Mouse (Mus musculus) embryo, embryonic 11 days (tissue): ENCODE results near the gene Vmn1r34.
"Not testable (repeated sequence)": the region's sequence is repeated elsewhere in the genome, so short reads cannot be mapped to it uniquely, and the experiment has no call there.

ENCODE experiments used
- DNase-seq: peaks from one replicate; pipeline ENCODE4 v3.0.0-alpha.2; 2015

Vmn1r34 gene

GRCm38 (mm10) chr6:66643779-66644178 is at the start of gene Vmn1r34:
TSS of gene Vmn1r34 (minus strand) at chr6:66643879.
- DNase-seq: no peak

GRCm38 (mm10) chr6:66685806-66686205 is 42.1 kb upstream of the Vmn1r34 start, which contains the start of gene Vmn1r35:
TSS of gene Vmn1r35 (minus strand) at chr6:66685906.
- no peak for DNase-seq

DNA sequence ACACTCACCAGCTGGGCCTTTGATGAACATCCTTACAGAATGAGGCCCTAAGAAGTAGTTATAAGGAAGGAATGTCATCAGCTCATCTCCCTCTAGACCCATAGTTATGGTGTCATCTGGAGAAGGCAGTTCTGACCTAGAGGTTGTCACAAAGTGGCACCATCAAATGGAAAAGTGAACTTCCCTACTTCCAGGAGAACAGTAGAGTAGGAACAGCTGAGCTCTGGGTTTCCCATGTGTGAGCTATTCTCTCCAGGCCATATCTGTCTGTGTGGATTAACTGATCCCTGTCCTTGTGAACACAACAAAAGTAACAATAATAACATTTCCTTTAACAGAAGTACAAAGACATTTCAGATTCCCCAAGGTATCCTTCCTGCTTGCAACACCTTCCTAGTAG is 25.5 kb downstream of the Vmn1r34 start, which contains the start of gene Vmn1r33:
Gene Vmn1r33 (minus strand): TSS at position 101 of the 400 bp plus-strand sequence.
- DNase-seq: not testable (repeated sequence)

DNA sequence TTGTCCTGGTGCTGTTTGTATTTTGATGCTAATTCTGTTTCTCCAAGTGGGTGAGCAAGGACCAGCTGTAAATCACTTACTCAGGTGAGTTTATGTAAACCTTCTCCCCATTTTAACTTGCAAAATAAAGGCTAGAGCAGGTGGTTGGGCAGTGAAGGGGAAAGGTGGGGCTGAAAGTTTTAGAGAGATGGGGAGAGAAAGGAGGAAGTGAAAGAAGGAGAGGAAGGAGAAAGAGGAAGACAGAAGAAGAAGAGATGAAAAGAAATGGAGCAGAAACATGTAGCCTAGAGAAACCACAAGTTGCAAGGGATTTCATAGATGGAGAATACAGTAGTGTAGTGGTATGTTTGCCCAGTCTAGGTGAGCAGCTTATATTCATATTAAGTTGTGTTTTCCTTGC is 47.9 kb downstream of the Vmn1r34 start:
- no peak for DNase-seq
